Mouse (Mus musculus) ovary, postnatal 36 days (tissue): ENCODE data around the gene Cpt1a.

ENCODE experiments used
- DNase-seq: peaks from one replicate; pipeline ENCODE4 v3.0.0; 2022; ENCODE audit warnings: low spot score, mixed read lengths

The Cpt1a gene

GRCm38 (mm10) chr19:3365089-3365488 lies 43.0 kb downstream of the Cpt1a start:
- DNase-seq = no peak

GRCm38 (mm10) chr19:3368276-3368675 lies 46.1 kb downstream of the Cpt1a start:
- no peak for DNase-seq

DNA sequence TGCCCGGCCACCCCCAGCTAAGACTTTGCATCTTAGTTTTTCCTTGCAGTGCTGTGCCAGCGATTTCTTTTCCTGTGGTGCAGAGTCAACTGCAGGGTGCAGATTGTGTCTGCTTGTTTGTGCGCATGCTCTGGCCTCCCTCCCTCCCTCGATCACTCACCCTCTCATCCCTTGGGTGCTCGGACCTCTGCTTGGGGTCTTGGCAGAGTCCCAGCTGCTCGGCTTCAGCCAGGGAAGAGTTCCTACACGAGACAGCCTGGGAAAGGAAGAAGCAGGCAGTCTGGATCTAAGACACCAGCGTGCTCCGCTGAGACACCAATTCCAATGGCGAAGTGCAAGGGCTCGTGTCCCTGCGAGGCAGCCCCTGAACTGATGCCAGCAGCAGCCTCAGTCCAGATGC lies 51.2 kb downstream of the Cpt1a start:
- no peak for DNase-seq

GRCm38 (mm10) chr19:3374028-3374427 lies 51.9 kb downstream of the Cpt1a start:
- DNase-seq = no peak

DNA sequence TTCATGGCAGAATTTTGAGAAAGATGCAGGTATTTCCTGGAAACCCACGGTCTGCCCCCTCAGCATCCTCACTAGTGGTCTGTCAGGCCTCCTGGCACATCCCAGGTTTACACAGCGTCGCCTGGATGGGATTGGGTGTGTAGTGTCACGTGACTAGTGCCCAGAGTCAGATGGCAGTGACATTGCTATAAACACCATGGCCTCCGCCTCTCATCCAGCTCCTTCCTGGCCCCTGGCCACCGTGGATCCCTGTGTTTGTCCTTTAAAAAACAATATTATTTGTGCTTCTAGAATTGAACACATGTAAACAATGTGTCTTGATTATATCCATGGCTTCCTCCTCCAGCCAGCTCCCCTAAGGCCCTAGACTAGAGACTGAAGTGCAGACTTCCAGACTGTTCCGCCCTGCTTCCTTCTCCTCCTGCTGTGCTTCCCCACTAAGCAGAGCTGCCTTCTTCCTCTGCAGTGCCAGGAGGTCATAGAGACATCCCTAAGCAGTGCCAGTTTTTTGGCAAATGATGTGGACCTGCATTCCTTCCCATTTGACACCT lies 53.9 kb downstream of the Cpt1a start:
- no peak for DNase-seq

DNA sequence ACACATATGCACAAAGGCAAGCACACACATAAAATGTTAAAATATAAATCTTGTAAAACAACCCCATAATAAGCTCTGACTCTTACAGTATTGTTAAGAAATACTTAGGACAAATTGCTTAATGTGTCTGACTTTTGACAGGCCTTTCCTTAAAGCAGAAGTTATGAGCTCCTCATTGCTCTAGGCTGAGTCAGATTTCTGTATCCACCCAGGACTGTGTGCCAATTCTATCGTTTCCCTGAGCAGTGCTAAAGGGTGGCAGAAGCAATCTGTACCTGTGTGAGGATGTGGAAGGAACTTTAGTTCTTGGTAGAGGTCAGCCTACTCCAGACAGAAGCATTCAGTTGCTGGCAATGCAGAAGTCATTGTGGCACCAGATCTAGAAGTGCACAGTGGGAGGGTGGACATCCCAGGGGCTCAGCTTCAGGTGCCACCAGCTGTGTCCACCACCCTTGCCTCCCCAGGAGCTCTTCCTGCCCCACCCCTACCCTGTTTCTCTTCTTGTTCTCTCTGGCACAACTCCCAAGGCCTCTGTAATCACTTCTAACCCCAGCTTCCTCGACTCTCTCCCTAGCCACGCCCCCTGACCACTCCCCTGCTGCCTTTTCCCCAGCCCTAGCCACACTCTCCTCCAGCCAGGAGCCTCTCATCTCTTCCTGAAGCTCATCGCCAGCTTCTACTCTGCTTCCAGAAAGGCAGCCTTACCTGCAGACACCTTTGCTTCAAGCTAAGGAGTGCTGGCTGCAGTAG lies 55.0 kb downstream of the Cpt1a start:
- peak; percentile 64 for DNase-seq

- no peak for DNase-seq
Measured at GRCm38 (mm10) chr19:3378614-3379013, 56.5 kb downstream of the Cpt1a start.

GRCm38 (mm10) chr19:3388061-3388460 lies 65.9 kb downstream of the Cpt1a start:
- no peak for DNase-seq

DNA sequence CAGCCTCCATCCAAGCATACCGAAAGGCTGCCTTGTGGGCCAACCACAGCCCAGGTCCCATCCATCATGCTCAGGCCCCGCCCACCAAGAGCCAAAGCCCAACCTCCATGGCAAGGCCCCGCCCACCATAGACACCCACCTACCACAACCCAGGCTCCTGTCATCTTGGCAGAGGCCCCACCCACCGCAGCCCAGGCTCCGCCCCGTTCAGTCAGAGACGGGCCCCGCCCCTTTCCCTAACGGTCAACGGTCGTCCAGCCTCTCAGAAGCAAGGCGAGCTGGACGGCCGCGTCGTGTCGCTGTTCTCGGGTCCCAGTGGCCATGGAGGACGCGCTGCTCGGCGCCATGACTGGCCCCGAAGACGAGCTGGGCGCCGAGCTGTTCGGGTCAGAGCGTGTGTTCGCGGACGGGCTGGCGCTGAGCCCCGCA lies 66.5 kb downstream of the Cpt1a start, which contains the start of gene Tesmin:
TSS of gene Tesmin (plus strand) at position 229 of the 429 bp plus-strand sequence.
- peak; percentile 84 for DNase-seq

GRCm38 (mm10) chr19:3389089-3389488 lies 67.0 kb downstream of the Cpt1a start:
- DNase-seq = peak; percentile 92

DNA sequence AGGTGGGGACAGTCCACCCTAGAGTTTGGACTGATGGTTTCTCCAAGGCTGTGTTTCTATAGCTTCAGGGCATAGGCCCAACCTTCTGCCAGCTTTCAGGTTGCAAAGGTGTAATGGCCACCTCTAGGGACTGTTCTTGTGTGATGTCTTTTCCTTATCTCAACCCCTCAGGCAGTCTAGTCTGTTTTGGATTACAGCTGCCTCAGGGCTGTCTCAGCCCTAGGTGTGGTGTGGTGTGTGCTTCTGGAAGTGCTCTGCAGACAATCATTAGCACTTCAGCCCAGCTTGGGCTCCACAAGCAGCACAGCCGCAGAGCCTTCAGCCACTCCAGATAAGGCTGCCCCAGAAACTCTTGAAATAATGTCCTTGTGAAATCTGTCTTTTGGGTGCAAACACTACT lies 70.2 kb downstream of the Cpt1a start:
- no peak for DNase-seq

DNA sequence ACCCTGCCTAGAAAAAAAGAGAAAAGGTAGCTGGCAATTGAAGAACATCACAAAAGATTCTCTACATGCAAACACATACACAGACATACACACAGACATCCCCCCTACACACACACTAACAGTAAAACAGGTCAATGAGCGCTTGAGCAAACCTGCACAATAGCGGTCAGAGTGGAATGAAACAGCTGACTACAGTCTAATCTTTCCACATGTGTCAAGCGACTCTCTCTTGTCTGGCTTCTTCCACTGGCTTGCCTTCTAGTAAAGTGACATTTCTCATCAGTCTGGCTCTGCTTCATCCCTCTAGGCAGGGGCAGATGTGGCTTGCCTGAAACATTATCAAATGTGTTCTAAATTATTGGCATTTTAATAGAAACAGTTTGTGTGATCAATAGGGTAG lies 72.1 kb downstream of the Cpt1a start:
- DNase-seq = no peak

DNA sequence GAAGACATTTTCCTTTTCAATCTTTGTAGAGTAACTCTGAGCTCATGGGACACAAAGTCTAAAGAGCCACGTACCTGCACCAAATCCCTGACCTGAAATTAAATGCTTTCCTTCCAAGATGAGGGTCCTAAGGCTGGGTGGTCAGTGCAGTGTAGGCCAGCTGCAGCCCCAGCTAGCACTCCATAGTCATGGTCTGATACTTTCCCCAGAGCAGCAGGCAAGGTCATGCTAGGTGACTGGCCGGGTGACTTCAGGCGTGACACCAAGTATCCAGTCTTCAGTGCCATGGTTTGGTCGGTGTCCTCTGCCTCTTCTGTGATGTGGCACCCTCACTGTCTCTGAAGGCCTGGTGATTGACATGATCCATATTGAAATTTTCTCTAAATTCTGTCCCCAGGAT lies 77.9 kb downstream of the Cpt1a start:
- DNase-seq = no peak

DNA sequence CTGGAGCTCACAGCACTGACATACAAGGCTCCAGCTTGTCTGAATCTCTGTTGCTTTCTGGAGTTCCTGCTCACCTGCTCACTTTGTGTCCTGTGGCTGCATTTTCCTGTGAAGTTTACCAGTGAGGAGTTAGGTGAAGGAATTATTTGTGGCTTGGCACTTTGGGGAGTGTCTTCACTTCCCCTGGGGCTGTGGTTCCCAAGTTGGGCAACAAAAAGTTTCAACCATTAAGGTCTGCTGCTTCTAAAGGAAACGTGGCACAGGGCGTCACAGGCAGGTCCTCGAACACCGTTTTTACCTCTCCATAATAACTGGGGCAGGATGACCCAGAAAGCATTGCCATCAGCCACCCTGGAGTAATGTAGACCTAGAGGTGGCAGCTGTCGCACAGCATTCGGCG lies 79.4 kb downstream of the Cpt1a start:
- no peak for DNase-seq

DNA sequence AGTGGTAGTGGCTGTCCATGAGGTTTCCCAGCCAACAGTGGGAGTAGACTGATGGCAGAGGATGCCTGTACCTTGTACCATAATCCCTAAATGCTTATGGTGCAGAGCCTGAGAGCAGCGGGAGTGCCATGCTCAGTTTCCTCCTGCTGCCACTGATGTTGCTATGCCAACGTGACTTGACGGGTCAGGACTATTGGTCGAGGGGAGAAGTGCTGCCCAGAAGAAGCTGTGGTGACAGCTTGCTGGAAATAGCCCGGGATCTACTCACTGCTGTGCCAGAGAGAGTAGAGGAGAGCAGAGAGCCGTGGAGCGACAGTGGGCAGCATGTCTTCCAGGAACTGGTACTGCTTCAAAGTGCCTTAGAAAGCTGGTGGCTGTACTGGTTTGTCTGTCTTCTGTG lies 79.8 kb downstream of the Cpt1a start:
- no peak for DNase-seq

GRCm38 (mm10) chr19:3402390-3402789 lies 80.3 kb downstream of the Cpt1a start:
- DNase-seq = no peak

- DNase-seq = no peak
Measured at GRCm38 (mm10) chr19:3404030-3404429, 81.9 kb downstream of the Cpt1a start.

DNA sequence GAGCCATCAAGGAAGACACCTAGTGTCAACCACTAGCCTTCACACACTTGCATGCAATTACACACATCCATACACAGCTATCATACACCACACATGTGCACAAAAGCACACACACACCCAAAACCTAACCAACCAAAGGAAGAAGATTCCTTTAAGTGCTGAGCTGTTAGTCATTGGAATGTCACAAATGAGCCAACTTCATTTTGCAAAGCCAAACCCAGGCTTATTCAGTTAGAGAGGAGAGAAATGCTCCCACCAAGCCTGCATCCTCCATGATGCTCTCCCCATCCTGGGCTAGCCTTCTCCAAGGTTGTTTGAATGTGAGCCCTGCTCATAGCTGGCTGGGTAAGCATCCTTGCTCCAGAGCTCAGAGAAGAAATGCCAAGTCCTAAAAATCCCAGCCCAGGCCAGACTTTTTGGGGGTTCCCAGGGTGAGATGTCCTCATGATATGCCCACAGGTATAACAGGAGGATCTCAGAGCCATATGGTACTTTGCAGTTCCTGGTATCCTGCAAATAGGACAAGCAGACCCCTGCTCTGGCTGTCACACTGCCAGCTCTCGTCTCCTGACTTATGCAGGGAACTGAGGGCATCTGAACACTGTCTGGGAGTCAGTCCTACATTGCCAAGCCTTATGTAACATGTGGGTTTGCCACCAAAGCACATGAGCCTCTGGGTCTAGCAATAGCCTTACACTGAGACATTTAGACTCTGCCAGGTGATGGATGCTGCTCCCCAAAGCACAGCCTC lies 83.6 kb downstream of the Cpt1a start:
- DNase-seq = no peak

DNA sequence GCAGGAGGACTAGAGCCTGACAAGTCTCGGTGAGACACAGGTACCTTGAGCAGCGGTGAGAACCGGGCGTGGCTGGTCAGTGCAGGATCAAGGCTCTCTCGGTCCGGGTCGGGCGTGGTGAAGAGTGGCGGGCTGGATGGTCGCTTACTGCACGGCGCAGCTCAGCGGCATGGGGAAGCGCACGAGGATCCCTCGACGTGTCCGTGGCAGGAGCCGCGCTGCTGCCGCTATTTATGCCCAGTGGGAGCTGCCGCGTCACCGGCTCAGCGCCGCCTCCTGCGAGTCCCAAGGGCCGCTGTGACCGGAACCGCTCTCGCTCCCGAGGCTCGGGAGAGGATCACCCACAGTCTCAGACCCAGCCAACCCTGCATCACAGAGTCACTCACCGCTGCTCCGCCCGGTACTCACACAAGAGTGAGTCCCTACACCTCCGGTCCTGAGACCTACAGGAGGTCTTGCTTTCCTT lies 92.2 kb downstream of the Cpt1a start, which contains the start of gene Gal:
TSS of gene Gal (minus strand) at position 277 of the 466 bp plus-strand sequence.
- peak; percentile 40 for DNase-seq

DNA sequence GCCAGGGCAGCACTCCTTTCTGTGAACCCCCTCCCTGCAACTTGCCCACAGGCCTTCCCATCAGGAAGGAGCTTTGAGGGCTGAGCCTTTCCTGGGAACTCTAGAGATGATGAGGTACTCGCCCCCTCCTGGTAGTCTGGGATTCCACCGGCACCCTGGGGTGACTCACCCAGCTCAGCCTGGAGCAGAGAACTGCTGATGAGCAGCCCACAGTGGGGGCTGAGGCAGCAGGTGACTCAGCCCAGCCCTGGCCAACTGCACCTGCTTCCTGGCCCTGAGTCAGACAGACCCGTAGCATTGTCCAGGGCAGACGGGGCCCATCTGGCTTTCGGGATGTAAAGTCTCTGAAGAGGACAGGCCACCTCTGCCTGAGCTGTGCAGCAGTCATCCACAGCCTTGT lies 97.1 kb downstream of the Cpt1a start:
- DNase-seq = no peak

DNA sequence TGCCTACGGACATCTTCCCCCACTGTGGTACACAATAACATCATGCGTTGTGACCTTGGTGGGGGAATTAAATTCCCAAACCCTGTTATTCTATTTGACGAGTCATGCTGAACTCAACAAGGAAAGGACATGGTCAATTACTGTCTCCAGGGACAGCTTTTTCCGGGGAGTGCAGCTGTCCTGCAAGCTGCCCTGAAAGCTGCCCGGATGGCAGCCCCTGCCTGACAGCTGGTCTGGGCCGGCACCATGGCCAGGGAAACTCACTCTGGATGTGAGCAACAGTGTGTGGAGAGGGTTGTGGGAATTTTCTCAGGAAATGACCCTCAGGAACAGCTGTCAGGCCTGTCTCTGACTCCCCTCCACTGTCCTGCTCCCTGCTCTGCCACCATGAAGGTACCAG lies 100.4 kb downstream of the Cpt1a start:
- no peak for DNase-seq

GRCm38 (mm10) chr19:3422981-3423380 lies 100.8 kb downstream of the Cpt1a start:
- no peak for DNase-seq

GRCm38 (mm10) chr19:3424214-3424613 lies 102.1 kb downstream of the Cpt1a start:
- DNase-seq = no peak
